Mouse (Mus musculus): ENCODE measurements at regions not wholly inside any gene's neighbourhood (a gene's known extent, or its start where the extent isn't known, plus 50 kb on each side); places are given as distances from the start of the nearest gene placed in this dataset.

DNA sequence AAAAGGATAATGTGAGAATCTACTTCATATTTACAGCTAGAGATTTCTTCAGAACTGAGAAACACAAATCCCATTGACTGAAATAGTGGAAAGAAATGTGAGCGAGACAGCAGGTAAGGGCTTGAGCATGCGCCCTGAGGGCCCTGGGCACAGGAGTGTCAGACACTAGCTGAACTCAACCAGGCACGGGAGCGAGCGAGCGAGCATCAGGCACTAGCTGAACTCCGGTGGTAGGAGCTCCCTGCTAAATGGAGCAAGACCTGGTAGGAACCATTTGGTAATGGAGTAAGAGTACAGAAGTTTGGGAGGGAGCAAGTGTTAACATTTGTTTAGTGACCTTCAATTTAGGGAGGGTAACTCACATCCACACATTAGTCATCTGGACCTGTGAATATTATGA lies 654.7 kb downstream of the Adgrl2 start:
- TF ChIP-seq CTCF (IDR thresholded peaks at IDR 0.05; ENCODE audit: low read depth, low read length) (no peak), POLR2A (IDR thresholded peaks at IDR 0.05; ENCODE audit: borderline replicate concordance, low read depth, low read length) (no peak)
